Mouse (Mus musculus) heart, adult 2 months (tissue): ENCODE results near the gene Nxnl1. TPM values are rescaled to one million over a fixed set of nuclear protein-coding genes. Genes with fewer than 3 reads are reported as not detected.

ENCODE experiments used
- DNase-seq, 2 experiments: peaks; one replicate each; pipeline ENCODE4 v3.0.0; 2021
- H3K27ac ChIP-seq: fragments of 200-600 bp; 2 replicates; pipeline ENCODE4 v1.8.1; 2022
- H3K27me3 ChIP-seq: fragments of 200-500 bp; 2 replicates; pipeline ENCODE4 v1.6.1; 2012; ENCODE audit warnings: mild to moderate bottlenecking, low read length, inconsistent platforms, mixed read lengths; ENCODE audit not compliant: control insufficient read depth, insufficient read depth
- H3K36me3 ChIP-seq: fragments of 200-500 bp; 2 replicates; pipeline ENCODE4 v1.6.1; 2012; ENCODE audit warnings: low read length, inconsistent platforms; ENCODE audit not compliant: control insufficient read depth, insufficient read depth
- H3K4me1 ChIP-seq: fragments of 200-500 bp; 2 replicates; pipeline ENCODE4 v1.6.1; 2011; ENCODE audit warnings: low read length; ENCODE audit not compliant: control insufficient read depth, insufficient read depth
- H3K4me3 ChIP-seq: fragments of 200-600 bp; 2 replicates; pipeline ENCODE4 v1.8.1; 2022
- H3K79me2 ChIP-seq: fragments of 200-500 bp; replicated peaks from 2 replicates; pipeline ENCODE4 v1.6.1; 2012; ENCODE audit warnings: mild to moderate bottlenecking, inconsistent platforms, low read length, moderate library complexity, mixed read lengths; ENCODE audit not compliant: control insufficient read depth, insufficient read depth
- H3K9ac ChIP-seq: fragments of 200-500 bp; 2 replicates; pipeline ENCODE4 v1.6.1; 2012; ENCODE audit warnings: low read depth, mild to moderate bottlenecking, control low read depth, inconsistent platforms, low read length, mixed read lengths
- CTCF ChIP-seq: fragments of 200-600 bp; IDR thresholded peaks from 2 replicates; pipeline ENCODE4 v1.8.1; 2022; ENCODE audit warnings: antibody characterized with exemption, mild to moderate bottlenecking, moderate library complexity
- EP300 ChIP-seq: fragments of 200-500 bp; IDR thresholded peaks from 2 replicates; pipeline ENCODE4 v1.6.1; 2011; ENCODE audit warnings: low read depth, low read length, control low read depth; ENCODE audit not compliant: insufficient read depth
- POLR2A ChIP-seq: fragments of 200-500 bp; IDR thresholded peaks from 2 replicates; pipeline ENCODE4 v1.6.1; 2011; ENCODE audit warnings: mild to moderate bottlenecking, low read depth, low read length, control low read depth; ENCODE audit not compliant: insufficient read depth
- WGBS: fragments of 180-500 bp; shearing (Covaris S2); methylation state at CpG from one replicate; pipeline ENCODE4 v1.1.7; 2018; 5-methylcytosine and 5-hydroxymethylcytosine counted together
- intact Hi-C: fragments of 180-260 bp; cut with DNase I; formaldehyde crosslinking; loops from one replicate; pipeline ENCODE4 v1.15.1; 2025
- long read RNA-seq: library from polyadenylated mRNA; stranded (forward); transcript quantifications from one replicate; pipeline ENCODE4 v2.0.0, GENCODE M21; 2021
- polyA plus RNA-seq: library from polyadenylated mRNA; depleted of rRNA; stranded (reverse); fragments of >200 nt; gene quantifications from 2 replicates; pipeline ENCODE4 v1.2.3, GENCODE M21; 2012; rRNA removed
- total RNA-seq, 2 experiments: library from RNA; stranded (reverse); gene quantifications; 2 replicates each; pipeline ENCODE4 v1.2.3; 2021

Gene Nxnl1
- under 1 TPM; 0.14 to 0.18 TPM for total RNA-seq
- polyA plus RNA-seq = 0.12 TPM in 1 of 2 replicates, not detected in the other
- long read RNA-seq = 0 reads

GRCm38 (mm10) chr8:71566501-71566900 lies at the start of gene Nxnl1:
TSS of gene Nxnl1 (minus strand) at chr8:71566601.
- TF ChIP-seq EP300 = no peak
- H3K4me3 ChIP-seq = no peak within 1 kb of the TSS
- H3K36me3 ChIP-seq = no peaks in the 10 kb centered on the region
- peak within 1 kb of the TSS; percentile 96 for H3K27ac ChIP-seq
- 82% methylated on average over 3 of the region's 3 CpGs for WGBS
- no peak within 1 kb of the TSS for H3K9ac ChIP-seq
- H3K27me3 ChIP-seq = no peaks in the 10 kb centered on the region; the same call in 1 of the 2 replicates
- intact Hi-C loops = no loop called here
- DNase-seq = no peak
- peaks cover 2% of the 10 kb centered on the region for H3K4me1 ChIP-seq
- no peaks in the 10 kb centered on the region; the same call in 1 of the 2 replicates for H3K79me2 ChIP-seq

GRCm38 (mm10) chr8:71613418-71613817 lies 47.0 kb upstream of the Nxnl1 start:
- peak in 1 of 2 experiments; percentile 28 for DNase-seq
- intact Hi-C loops = loop anchor here (5.0 kb wide), 1 partner anchor 49 kb away; no protein-coding TSS in a partner anchor
- H3K79me2 ChIP-seq = no peaks in the 10 kb centered on the region
- H3K27ac ChIP-seq = no peak overlapping the region; the same call in 1 of the 2 replicates
- WGBS = 37% methylated on average over 4 of the region's 4 CpGs
- no peak overlapping the region for H3K9ac ChIP-seq
- no peaks in the 10 kb centered on the region for H3K36me3 ChIP-seq
- peaks cover 8% of the 10 kb centered on the region for H3K4me1 ChIP-seq
- H3K4me3 ChIP-seq = no peak overlapping the region
- TF ChIP-seq EP300 = no peak
- TF ChIP-seq POLR2A = no peak
- TF ChIP-seq CTCF = no peak
- H3K27me3 ChIP-seq = no peaks in the 10 kb centered on the region

- Histone ChIP-seq H3K27ac (no peak overlapping the region), H3K4me3 (peak overlapping the region; percentile 95), H3K4me1 (peaks cover 8% of the 10 kb centered on the region), H3K79me2 (no peaks in the 10 kb centered on the region), H3K27me3 (no peaks in the 10 kb centered on the region), H3K36me3 (no peaks in the 10 kb centered on the region), H3K9ac (peak overlapping the region; percentile 86)
- no peak for DNase-seq
- TF ChIP-seq CTCF (no peak), EP300 (no peak), POLR2A (no peak)
- WGBS = 35% methylated on average over 5 of the region's 5 CpGs
- intact Hi-C loops = loop anchor here (1.0 to 5.0 kb wide), 2 partner anchors 9 to 50 kb away; no protein-coding TSS in a partner anchor
These were observed 45.7 kb upstream of the Nxnl1 start for GRCm38 (mm10) chr8:71612141-71612540.

- H3K4me3 ChIP-seq = peak within 1 kb of the TSS; percentile 95
- intact Hi-C loops = loop anchor here (1.0 to 5.0 kb wide), 3 partner anchors 18 to 51 kb away; partner anchors contain the start of gene Pgls
- H3K36me3 ChIP-seq = no peaks in the 10 kb centered on the region
- DNase-seq = peak; percentile 96 to 99
- H3K4me1 ChIP-seq = peaks cover 8% of the 10 kb centered on the region
- WGBS = under 1% methylated on average over 81 of the region's 82 CpGs
- no peaks in the 10 kb centered on the region for H3K27me3 ChIP-seq
- H3K79me2 ChIP-seq = no peaks in the 10 kb centered on the region
- peak within 1 kb of the TSS; percentile 94 for H3K27ac ChIP-seq
- peak within 1 kb of the TSS; percentile 86 for H3K9ac ChIP-seq
- TF ChIP-seq EP300 (0 out of 2 replicates have a peak, but pooled peaks have one; percentile 42), CTCF (peak; percentile 60), POLR2A (peak; percentile 65)
These were observed 44.6 kb upstream of the Nxnl1 start, which contains the start of gene Colgalt1 for GRCm38 (mm10) chr8:71610822-71611651. TSS of gene Colgalt1 (plus strand) at chr8:71610998.

GRCm38 (mm10) chr8:71604021-71604420 lies 37.6 kb upstream of the Nxnl1 start:
- Histone ChIP-seq H3K9ac (no peak overlapping the region), H3K4me1 (peaks cover 3% of the 10 kb centered on the region), H3K27ac (no peak overlapping the region), H3K4me3 (no peak overlapping the region), H3K36me3 (no peaks in the 10 kb centered on the region), H3K79me2 (no peaks in the 10 kb centered on the region), H3K27me3 (no peaks in the 10 kb centered on the region)
- intact Hi-C loops = no loop called here
- 83% methylated on average over 7 of the region's 7 CpGs for WGBS
- TF ChIP-seq POLR2A (no peak), EP300 (no peak), CTCF (no peak)
- DNase-seq = no peak

GRCm38 (mm10) chr8:71602666-71603334 lies 36.4 kb upstream of the Nxnl1 start:
- peak overlapping the region; percentile 36 for H3K4me3 ChIP-seq
- TF ChIP-seq EP300 = no peak
- TF ChIP-seq POLR2A = no peak
- TF ChIP-seq CTCF = no peak
- no peaks in the 10 kb centered on the region for H3K27me3 ChIP-seq
- intact Hi-C loops = no loop called here
- H3K36me3 ChIP-seq = no peaks in the 10 kb centered on the region
- WGBS = 8% methylated on average over 32 of the region's 32 CpGs
- no peaks in the 10 kb centered on the region for H3K79me2 ChIP-seq
- DNase-seq = peak; percentile 76
- no peak overlapping the region for H3K27ac ChIP-seq
- peaks cover 3% of the 10 kb centered on the region for H3K4me1 ChIP-seq
- peak overlapping the region; percentile 40 for H3K9ac ChIP-seq
